Mouse (Mus musculus) neural tube, embryonic 13.5 days (tissue): ENCODE measurements around the gene Pafah1b3. TPM values are rescaled to one million over a fixed set of nuclear protein-coding genes. Genes with fewer than 3 reads are reported as not detected.
A peak's percentile ranks its signal among the peaks of the same experiment; 100 is the strongest.
"Not testable (repeated sequence)": the region's sequence is repeated elsewhere in the genome, so short reads cannot be mapped to it uniquely, and the experiment has no call there.

Source experiments
- ATAC-seq: fragments of 200-750 bp; cut with Nextera tagmentation; 2 replicates; pipeline ENCODE4 v1.8.0; 2017; ENCODE audit warnings: low read depth, mild to moderate bottlenecking, moderate TSS enrichment, moderate library complexity
- H3K27ac ChIP-seq: fragments of 300-500 bp; sonication (generic); replicated peaks from 2 replicates; pipeline ENCODE4 v1.5.1; 2015; ENCODE audit warnings: moderate library complexity, mild to moderate bottlenecking, inconsistent platforms
- H3K27me3 ChIP-seq: fragments of 300-500 bp; sonication (generic); 2 replicates; pipeline ENCODE4 v1.6.1; 2015; ENCODE audit warnings: mild to moderate bottlenecking, inconsistent platforms
- H3K36me3 ChIP-seq: fragments of 300-500 bp; sonication (generic); 2 replicates; pipeline ENCODE4 v1.6.1; 2015; ENCODE audit warnings: mild to moderate bottlenecking, inconsistent platforms
- H3K4me1 ChIP-seq: fragments of 300-500 bp; sonication (generic); replicated peaks from 2 replicates; pipeline ENCODE4 v1.6.1; 2015; ENCODE audit warnings: inconsistent platforms
- H3K4me2 ChIP-seq: fragments of 300-500 bp; sonication (generic); 2 replicates; pipeline ENCODE4 v1.6.1; 2015; ENCODE audit warnings: inconsistent platforms, mild to moderate bottlenecking, moderate library complexity
- H3K4me3 ChIP-seq: fragments of 300-500 bp; sonication (generic); 2 replicates; pipeline ENCODE4 v1.5.1; 2015; ENCODE audit warnings: mild to moderate bottlenecking, inconsistent platforms
- H3K9ac ChIP-seq: fragments of 300-500 bp; sonication (generic); 2 replicates; pipeline ENCODE4 v1.6.1; 2015; ENCODE audit warnings: moderate library complexity, mild to moderate bottlenecking, inconsistent platforms
- H3K9me3 ChIP-seq: fragments of 300-500 bp; sonication (generic); 2 replicates; pipeline ENCODE4 v1.6.1; 2016; ENCODE audit warnings: inconsistent platforms
- WGBS: fragments of 180-500 bp; shearing (Covaris S2); methylation state at CpG from one replicate; pipeline ENCODE4 v1.1.7; 2015; 5-methylcytosine and 5-hydroxymethylcytosine counted together
- polyA plus RNA-seq: library from polyadenylated mRNA; unstranded; fragments of >200 nt; fragmentation: Nextera tagmentation; extraction: Ambion mirVana; gene quantifications from 2 replicates; pipeline ENCODE4 v1.2.1, GENCODE M21; 2015

Pafah1b3 gene
- polyA plus RNA-seq, 1 experiment from 2014 or later, result 535 TPM

DNA sequence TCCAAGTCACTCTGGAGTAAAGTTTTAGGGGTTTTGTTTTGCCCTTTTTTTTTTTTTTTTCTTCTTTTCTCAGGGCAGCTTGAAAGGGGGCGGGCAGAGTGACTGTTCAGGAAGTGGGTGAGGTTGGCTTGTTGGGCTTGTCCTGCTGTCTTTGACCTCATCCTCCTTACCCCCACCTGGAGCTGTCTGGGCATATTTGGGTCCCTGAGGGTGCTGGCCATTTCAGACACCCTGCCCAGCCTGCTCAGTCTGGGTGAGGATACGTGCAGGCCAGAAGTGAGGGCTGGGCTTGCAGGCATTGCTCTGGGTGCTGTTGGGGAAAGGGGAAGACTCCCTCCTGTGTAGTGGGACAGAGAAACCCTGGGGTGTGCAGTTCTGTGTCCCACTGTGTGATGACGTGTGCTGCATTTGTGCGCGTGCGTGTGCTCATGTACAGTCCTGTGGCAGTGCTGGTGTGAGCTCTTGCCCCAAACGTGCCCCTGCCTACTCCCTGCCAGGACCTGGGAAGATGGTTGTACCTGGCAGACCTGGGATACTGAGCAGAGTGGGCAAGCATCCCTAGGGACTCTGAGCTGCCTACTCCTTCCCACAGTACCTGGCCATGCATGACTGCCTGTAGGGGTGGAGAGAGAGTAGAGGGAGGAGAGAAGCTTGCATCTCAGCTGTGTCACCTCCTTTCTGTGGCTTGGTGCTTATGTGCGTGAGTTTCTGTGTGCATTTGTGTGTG lies 28.1 kb downstream of the Pafah1b3 start:
- H3K27me3 ChIP-seq, result no peaks in the 10 kb centered on the region
- no peak for ATAC-seq
- peak overlapping the region; percentile 71 for H3K4me3 ChIP-seq
- no peak overlapping the region; the same call in 1 of the 2 replicates for H3K27ac ChIP-seq
- H3K9me3 ChIP-seq, result no peaks in the 10 kb centered on the region
- H3K4me1 ChIP-seq, result peaks cover 50% of the 10 kb centered on the region
- peak overlapping the region; percentile 82 for H3K9ac ChIP-seq
- peaks cover 35% of the 10 kb centered on the region for H3K36me3 ChIP-seq
- peak overlapping the region; percentile 88 for H3K4me2 ChIP-seq
- 86% methylated on average over 8 of the region's 8 CpGs for WGBS

DNA sequence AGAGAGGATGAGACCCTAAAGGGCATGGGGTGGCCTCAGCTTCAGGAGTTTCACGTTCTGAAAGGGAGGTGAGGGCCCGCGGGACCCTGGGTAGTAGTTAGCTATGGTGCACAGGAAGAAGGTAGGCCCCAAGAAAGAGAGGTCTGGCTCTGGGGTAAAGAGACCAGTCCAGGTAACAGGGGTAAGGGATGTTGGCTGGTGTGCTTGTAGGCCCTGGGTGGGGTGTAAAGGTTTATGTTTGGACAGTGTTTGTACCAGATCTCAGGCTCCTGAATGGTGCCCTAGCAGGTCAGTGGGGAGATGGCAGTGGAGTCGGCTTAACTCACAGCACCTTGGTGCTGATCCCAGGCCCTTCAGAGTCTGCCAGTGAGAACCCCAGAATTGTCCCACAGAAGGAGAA lies 28.8 kb downstream of the Pafah1b3 start:
- ATAC-seq, result no peak
- Histone ChIP-seq H3K4me2 (peak overlapping the region; percentile 88), H3K9ac (peak overlapping the region; percentile 82), H3K9me3 (no peaks in the 10 kb centered on the region), H3K4me3 (peak overlapping the region; percentile 71), H3K27me3 (no peaks in the 10 kb centered on the region), H3K27ac (peak overlapping the region; percentile 91), H3K4me1 (peaks cover 44% of the 10 kb centered on the region), H3K36me3 (peaks cover 34% of the 10 kb centered on the region)
- 37% methylated on average over 4 of the region's 4 CpGs for WGBS

DNA sequence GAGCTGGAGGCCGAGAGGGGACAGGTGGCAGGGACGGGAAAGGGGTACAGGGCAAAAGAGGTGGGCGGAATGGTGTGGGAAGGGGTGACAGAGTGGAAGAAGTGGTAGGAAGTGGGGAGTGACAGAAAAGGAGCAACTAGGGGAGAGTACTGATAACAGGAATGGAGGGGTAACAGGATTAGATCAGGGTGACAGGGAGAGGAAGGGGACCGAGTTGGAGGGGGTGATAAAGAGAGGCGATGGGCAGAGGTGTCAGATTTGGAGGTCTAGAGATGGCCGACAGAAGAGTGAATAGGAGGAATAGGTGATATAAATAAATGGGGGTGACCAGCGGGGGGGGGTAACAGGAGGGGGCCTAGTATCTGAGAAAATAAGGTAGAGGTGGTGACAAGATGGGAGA lies 29.2 kb downstream of the Pafah1b3 start:
- 0 out of 2 replicates have a peak, but pooled peaks have one; percentile 1 for ATAC-seq

DNA sequence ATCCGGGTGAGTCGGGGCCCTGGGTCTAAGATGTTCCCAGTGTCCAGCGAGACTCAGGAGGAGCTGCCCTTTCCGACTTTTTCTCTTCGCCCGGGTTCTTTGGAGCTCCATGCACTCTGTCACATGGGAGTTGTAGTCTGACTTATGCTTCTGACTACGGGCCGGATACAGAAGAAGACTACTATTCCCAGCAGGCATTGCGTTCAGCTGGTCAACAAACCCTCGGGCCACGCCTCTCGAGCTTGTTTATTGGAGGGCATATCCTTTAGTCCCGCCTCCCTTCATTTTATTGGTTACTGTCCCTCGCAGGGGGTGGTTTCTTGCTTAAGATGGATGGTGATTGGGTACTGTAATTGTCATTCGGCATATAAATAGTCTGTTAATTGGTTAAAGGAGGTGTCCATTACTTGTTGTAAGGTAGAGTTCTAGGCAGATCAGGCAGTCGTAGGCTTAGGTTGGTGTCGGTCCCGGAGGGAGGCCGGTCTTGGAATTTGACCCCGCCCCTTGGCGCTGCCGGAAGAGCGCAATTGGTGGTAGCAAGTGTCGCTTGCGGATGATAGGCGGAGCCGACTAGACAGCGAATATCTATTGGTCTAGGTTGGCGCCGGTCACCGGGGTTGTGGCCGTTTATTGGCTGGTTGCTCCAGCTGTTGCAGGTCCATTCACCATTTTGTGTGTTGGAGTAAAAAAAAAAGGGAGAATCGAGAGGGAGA lies 29.9 kb downstream of the Pafah1b3 start:
- no peaks in the 10 kb centered on the region for H3K9me3 ChIP-seq
- H3K9ac ChIP-seq, result peak overlapping the region; percentile 82
- H3K4me3 ChIP-seq, result peak overlapping the region; percentile 71
- no peaks in the 10 kb centered on the region for H3K27me3 ChIP-seq
- peaks cover 23% of the 10 kb centered on the region for H3K36me3 ChIP-seq
- H3K4me2 ChIP-seq, result peak overlapping the region; percentile 88
- WGBS, result under 1% methylated on average over 33 of the region's 33 CpGs
- peak; percentile 96 for ATAC-seq
- peak overlapping the region; percentile 93 for H3K27ac ChIP-seq
- peaks cover 33% of the 10 kb centered on the region for H3K4me1 ChIP-seq

More for the DNA sequence above, 29.2 kb downstream of the Pafah1b3 start:
- 7% methylated on average over 7 of the region's 7 CpGs for WGBS
- H3K4me1 ChIP-seq, result peaks cover 39% of the 10 kb centered on the region
- H3K4me3 ChIP-seq, result peak overlapping the region; percentile 71
- peak overlapping the region; percentile 88 for H3K4me2 ChIP-seq
- peak overlapping the region; percentile 91 for H3K27ac ChIP-seq
- H3K36me3 ChIP-seq, result peaks cover 29% of the 10 kb centered on the region
- H3K9ac ChIP-seq, result peak overlapping the region; percentile 82
- H3K27me3 ChIP-seq, result no peaks in the 10 kb centered on the region
- H3K9me3 ChIP-seq, result no peaks in the 10 kb centered on the region

GRCm38 (mm10) chr7:25267301-25267750 lies 30.5 kb downstream of the Pafah1b3 start, which contains the start of gene Cic:
TSS of gene Cic (plus strand) at chr7:25267704.
- ATAC-seq, result peak; percentile 90
- Histone ChIP-seq H3K4me3 (peak within 1 kb of the TSS; percentile 71), H3K27ac (peak within 1 kb of the TSS; percentile 93), H3K27me3 (no peaks in the 10 kb centered on the region), H3K36me3 (peaks cover 17% of the 10 kb centered on the region), H3K4me1 (peaks cover 30% of the 10 kb centered on the region), H3K9ac (peak within 1 kb of the TSS; percentile 82), H3K4me2 (peak within 1 kb of the TSS; percentile 88), H3K9me3 (no peaks in the 10 kb centered on the region)
- WGBS, result under 1% methylated on average over 29 of the region's 29 CpGs

DNA sequence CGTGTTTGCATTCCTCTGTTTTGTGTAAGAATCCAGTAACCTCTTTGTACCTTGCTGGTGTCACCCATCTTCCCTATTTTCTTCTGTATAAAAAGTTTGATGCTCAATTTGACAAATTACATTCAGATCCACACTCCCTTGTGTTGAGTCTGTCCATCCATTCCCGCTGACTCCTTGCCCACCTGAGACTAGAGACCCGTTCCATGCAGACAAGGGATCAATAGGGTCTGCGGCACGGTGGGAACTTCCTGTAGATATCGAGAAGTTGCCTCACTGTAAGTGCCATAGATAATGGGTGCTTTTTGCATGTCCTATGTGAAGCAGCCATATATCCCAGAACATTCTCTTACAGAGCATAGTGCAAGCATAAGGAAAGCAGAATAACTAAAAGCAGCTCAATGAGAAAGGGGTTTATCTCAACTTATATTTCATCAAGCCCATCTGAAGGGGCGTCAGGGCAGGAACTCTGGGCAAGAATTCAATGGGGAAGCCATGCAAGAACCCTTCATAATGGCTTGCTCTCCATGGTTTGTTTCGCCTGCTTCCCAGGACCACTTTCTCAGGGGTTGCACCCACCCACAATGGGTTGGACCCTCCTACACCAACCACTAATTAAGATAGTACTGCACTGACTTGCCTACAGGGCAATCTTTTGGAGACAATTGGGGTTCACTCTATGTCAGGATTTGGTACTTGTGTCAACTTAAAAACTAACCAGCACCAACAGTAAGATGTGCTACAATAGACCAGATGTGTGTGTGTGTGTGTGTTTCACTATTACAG lies 31.4 kb downstream of the Pafah1b3 start:
- Histone ChIP-seq H3K27me3 (no peaks in the 10 kb centered on the region), H3K27ac (no peak overlapping the region), H3K9me3 (no peaks in the 10 kb centered on the region), H3K4me1 (peaks cover 27% of the 10 kb centered on the region), H3K9ac (peak overlapping the region; percentile 38; the same call in 1 of the 2 replicates), H3K4me3 (0 out of 2 replicates have a peak overlapping the region, but pooled peaks have one; percentile 56), H3K4me2 (peak overlapping the region; percentile 58), H3K36me3 (peaks cover 7% of the 10 kb centered on the region)
- no peak for ATAC-seq
- 88% methylated on average over 8 of the region's 8 CpGs for WGBS

DNA sequence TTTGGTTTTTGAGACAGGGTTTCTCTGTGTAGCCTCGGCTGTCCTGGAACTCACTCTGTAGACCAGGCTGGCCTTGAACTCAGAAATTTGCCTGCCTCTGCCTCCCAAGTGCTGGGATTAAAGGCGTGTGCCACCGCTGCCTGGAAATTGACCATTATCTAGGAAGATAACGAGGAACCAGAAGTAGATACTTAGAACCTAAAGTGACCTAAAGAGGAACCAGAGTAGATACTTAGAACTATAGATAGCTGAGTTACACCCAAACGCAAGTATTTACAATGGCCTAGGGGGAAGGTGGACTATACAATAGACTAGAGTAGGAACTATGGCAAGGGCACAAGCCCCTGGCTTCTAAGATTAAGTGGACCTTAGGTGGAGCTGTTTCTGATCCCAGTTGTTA lies 32.0 kb downstream of the Pafah1b3 start:
- 93% methylated on average over 5 of the region's 5 CpGs for WGBS

GRCm38 (mm10) chr7:25263968-25264870 lies 33.6 kb downstream of the Pafah1b3 start:
- Histone ChIP-seq H3K27me3 (no peaks in the 10 kb centered on the region), H3K4me3 (no peak overlapping the region), H3K36me3 (no peaks in the 10 kb centered on the region), H3K9me3 (no peaks in the 10 kb centered on the region), H3K4me1 (peaks cover 14% of the 10 kb centered on the region), H3K9ac (0 out of 2 replicates have a peak overlapping the region, but pooled peaks have one; percentile 26), H3K4me2 (no peak overlapping the region), H3K27ac (no peak overlapping the region)
- no peak for ATAC-seq
- WGBS, result 21% methylated on average over 17 of the region's 17 CpGs

More for the DNA sequence above, 32.0 kb downstream of the Pafah1b3 start:
- H3K9ac ChIP-seq, H3K36me3 ChIP-seq, H3K4me2 ChIP-seq, H3K4me3 ChIP-seq, H3K9me3 ChIP-seq, H3K27ac ChIP-seq, ATAC-seq, H3K27me3 ChIP-seq: not testable (repeated sequence)
- peaks cover 27% of the 10 kb centered on the region for H3K4me1 ChIP-seq

GRCm38 (mm10) chr7:25261896-25262295 lies 35.9 kb downstream of the Pafah1b3 start:
- Histone ChIP-seq H3K4me3 (no peak overlapping the region), H3K4me1 (peaks cover 4% of the 10 kb centered on the region), H3K27ac (no peak overlapping the region), H3K27me3 (no peaks in the 10 kb centered on the region), H3K4me2 (no peak overlapping the region), H3K36me3 (no peaks in the 10 kb centered on the region), H3K9me3 (no peaks in the 10 kb centered on the region), H3K9ac (no peak overlapping the region)
- WGBS, result 83% methylated on average over 1 of the region's 1 CpGs
- no peak for ATAC-seq

- peak overlapping the region; percentile 84 for H3K9ac ChIP-seq
- 10% methylated on average over 8 of the region's 8 CpGs for WGBS
Observed at GRCm38 (mm10) chr7:25251822-25252221, 46.0 kb downstream of the Pafah1b3 start.

More at GRCm38 (mm10) chr7:25251822-25252221, 46.0 kb downstream of the Pafah1b3 start:
- ATAC-seq, result no peak
- Histone ChIP-seq H3K27me3 (no peaks in the 10 kb centered on the region), H3K4me2 (peak overlapping the region; percentile 99), H3K4me3 (peak overlapping the region; percentile 78), H3K9me3 (no peaks in the 10 kb centered on the region), H3K27ac (peak overlapping the region; percentile 79), H3K4me1 (peaks cover 47% of the 10 kb centered on the region), H3K36me3 (no peaks in the 10 kb centered on the region)
